Mouse (Mus musculus): ENCODE data around the gene Pnma5. TPM values are rescaled to one million over a fixed set of nuclear protein-coding genes. Genes with fewer than 3 reads are reported as not detected.
A peak's percentile ranks its signal among the peaks of the same experiment; 100 is the strongest.
"Not testable (repeated sequence)": the region's sequence is repeated elsewhere in the genome, so short reads cannot be mapped to it uniquely, and the experiment has no call there.

Pnma5 gene
- polyA plus RNA-seq (2021), result not detected

- in situ Hi-C loops (cut with MboI; ENCODE audit: low pct_unique_long_range_greater_than_20kb), result no loop called here
- ChIA-PET POLR2A (no interaction called here), CTCF (no interaction called here)
- DNase-seq (ENCODE audit: low read depth, low spot score) (no peak), ATAC-seq (no peak)
- peaks cover 11% of the 10 kb centered on the region for H3K27me3 ChIP-seq
- no peak for TF ChIP-seq CTCF (IDR thresholded peaks at IDR 0.05)
Observed at GRCm38 (mm10) chrX:73037003-73037402, at the start of gene Pnma5. Pnma5 (minus strand) TSS chrX:73037103.

- in situ Hi-C loops (cut with MboI; ENCODE audit: low pct_unique_long_range_greater_than_20kb), result not testable (repeated sequence)
Observed at GRCm38 (mm10) chrX:73082267-73083055, 45.6 kb upstream of the Pnma5 start, which contains the start of gene Xlr4a. Xlr4a (minus strand) TSS chrX:73082478.

GRCm38 (mm10) chrX:73066765-73067312 is 29.9 kb upstream of the Pnma5 start:
- in situ Hi-C loops (cut with MboI; ENCODE audit: low pct_unique_long_range_greater_than_20kb), result loop anchor here (10.0 to 25.0 kb wide), 3 partner anchors 170 to 1870 kb away; partner anchors contain the start of genes F8a, Trex2 and Xlr4c
- H3K27me3 ChIP-seq, result peaks cover 41% of the 10 kb centered on the region
- POLR2A ChIA-PET; CTCF ChIA-PET; ATAC-seq; DNase-seq (ENCODE audit: low read depth, low spot score): not testable (repeated sequence)

More at GRCm38 (mm10) chrX:73082267-73083055, 45.6 kb upstream of the Pnma5 start, which contains the start of gene Xlr4a:
- POLR2A ChIA-PET; H3K27me3 ChIP-seq; CTCF ChIA-PET; DNase-seq (ENCODE audit: low read depth, low spot score); ATAC-seq: not testable (repeated sequence)

GRCm38 (mm10) chrX:73064415-73064793 is 27.5 kb upstream of the Pnma5 start, which contains the start of gene Pnma3:
Pnma3 (plus strand) TSS chrX:73064787.
- ATAC-seq, result no peak
- no peak for TF ChIP-seq CTCF (IDR thresholded peaks at IDR 0.05)
- ChIA-PET CTCF (no interaction called here), POLR2A (no interaction called here)
- peaks cover 56% of the 10 kb centered on the region for H3K27me3 ChIP-seq
- in situ Hi-C loops (cut with MboI; ENCODE audit: low pct_unique_long_range_greater_than_20kb), result loop anchor here (10.0 to 25.0 kb wide), 3 partner anchors 173 to 1873 kb away; partner anchors contain the start of genes F8a, Trex2 and Xlr4c
- DNase-seq (ENCODE audit: low read depth, low spot score), result no peak

GRCm38 (mm10) chrX:73063512-73064414 is 26.9 kb upstream of the Pnma5 start:
- no peak for DNase-seq (ENCODE audit: low read depth, low spot score)
- H3K27me3 ChIP-seq, result peaks cover 51% of the 10 kb centered on the region
- ChIA-PET POLR2A (no interaction called here), CTCF (no interaction called here)
- in situ Hi-C loops (cut with MboI; ENCODE audit: low pct_unique_long_range_greater_than_20kb), result loop anchor here (10.0 to 25.0 kb wide), 3 partner anchors 174 to 1874 kb away; partner anchors contain the start of genes F8a, Trex2 and Xlr4c
- TF ChIP-seq CTCF (IDR thresholded peaks at IDR 0.05), result no peak
- ATAC-seq, result no peak

GRCm38 (mm10) chrX:73062323-73062722 is 25.4 kb upstream of the Pnma5 start:
- no peak for TF ChIP-seq CTCF (IDR thresholded peaks at IDR 0.05)
- H3K27me3 ChIP-seq, result peaks cover 41% of the 10 kb centered on the region
- no peak for ATAC-seq
- in situ Hi-C loops (cut with MboI; ENCODE audit: low pct_unique_long_range_greater_than_20kb), result loop anchor here (10.0 to 25.0 kb wide), 3 partner anchors 175 to 1875 kb away; partner anchors contain the start of genes F8a, Trex2 and Xlr4c
- ChIA-PET CTCF (no interaction called here), POLR2A (interaction anchor here (0.6 kb wide), 1 partner anchor 281 kb away, joined by 3 read pairs; no protein-coding TSS in a partner anchor)
- no peak for DNase-seq (ENCODE audit: low read depth, low spot score)

GRCm38 (mm10) chrX:73061528-73061927 is 24.6 kb upstream of the Pnma5 start:
- peaks cover 41% of the 10 kb centered on the region for H3K27me3 ChIP-seq
- no peak for DNase-seq (ENCODE audit: low read depth, low spot score)
- ChIA-PET POLR2A (no interaction called here), CTCF (no interaction called here)
- ATAC-seq, result no peak
- in situ Hi-C loops (cut with MboI; ENCODE audit: low pct_unique_long_range_greater_than_20kb), result loop anchor here (10.0 to 25.0 kb wide), 3 partner anchors 176 to 1876 kb away; partner anchors contain the start of genes F8a, Trex2 and Xlr4c
- TF ChIP-seq CTCF (IDR thresholded peaks at IDR 0.05), result no peak

GRCm38 (mm10) chrX:73053860-73054563 is 17.1 kb upstream of the Pnma5 start:
- ATAC-seq, result peak; percentile 62
- POLR2A ChIA-PET, result no interaction called here
- in situ Hi-C loops (cut with MboI; ENCODE audit: low pct_unique_long_range_greater_than_20kb), result loop anchor here (25.0 kb wide), 2 partner anchors 183 to 1883 kb away; partner anchors contain the start of genes F8a and Xlr4c
- CTCF ChIA-PET, result no interaction called here
- DNase-seq (ENCODE audit: low read depth, low spot score), result peak; percentile 17
- H3K27me3 ChIP-seq, result no peaks in the 10 kb centered on the region
- TF ChIP-seq CTCF (IDR thresholded peaks at IDR 0.05), result peak; percentile 93

GRCm38 (mm10) chrX:73039666-73040065 is 2.8 kb upstream of the Pnma5 start:
- DNase-seq (ENCODE audit: low read depth, low spot score) (no peak), ATAC-seq (no peak)
- in situ Hi-C loops (cut with MboI; ENCODE audit: low pct_unique_long_range_greater_than_20kb), result loop anchor here (10.0 kb wide), 2 partner anchors 285 to 1365 kb away; no protein-coding TSS in a partner anchor
- H3K27me3 ChIP-seq, result peaks cover 21% of the 10 kb centered on the region
- TF ChIP-seq CTCF (IDR thresholded peaks at IDR 0.05), result no peak
- ChIA-PET POLR2A (no interaction called here), CTCF (interaction anchor here (1.0 kb wide), 1 partner anchor 47 kb away, joined by 3 read pairs; no protein-coding TSS in a partner anchor)

Measured in Patski (cell line).